Mouse (Mus musculus): Measurements from ENCODE around the gene Dlg2. TPM values are rescaled to one million over a fixed set of nuclear protein-coding genes. Genes with fewer than 3 reads are reported as not detected.

The Dlg2 gene
- total and polyA plus RNA-seq, 2 experiments from 2014 or later: 26.3 to 169 TPM

- Histone ChIP-seq H3K4me3 (ENCODE audit: low read depth, low read length) (no peak overlapping the region), H3K27me3 (ENCODE audit: insufficient read depth, low read length) (no peaks in the 10 kb centered on the region), H3K4me2 (ENCODE audit: low read depth) (no peak overlapping the region), H3K27ac (ENCODE audit: low read depth, low read length) (no peak overlapping the region), H3K9ac (no peak overlapping the region), H3K9me3 (ENCODE audit: low read length) (no peaks in the 10 kb centered on the region), H3K4me1 (ENCODE audit: insufficient read depth) (no peaks in the 10 kb centered on the region), H3K36me3 (ENCODE audit: insufficient read depth) (no peaks in the 10 kb centered on the region)
- 14% methylated on average over 2 of the region's 2 CpGs for WGBS
- DNase-seq (peak; percentile 25), ATAC-seq (peak; percentile 47)
- no peak for TF ChIP-seq CTCF (IDR thresholded peaks at IDR 0.05; ENCODE audit: low read depth)
Observed at GRCm38 (mm10) chr7:91659498-91659897, 1183.0 kb downstream of the Dlg2 start.

GRCm38 (mm10) chr7:91672236-91673017 lies 1196.0 kb downstream of the Dlg2 start:
- no peak overlapping the region for H3K27ac ChIP-seq (ENCODE audit: low read depth, low read length)
- ATAC-seq (peak; percentile 66), DNase-seq (peak; percentile 21)
- no peaks in the 10 kb centered on the region for H3K36me3 ChIP-seq (ENCODE audit: insufficient read depth)
- H3K4me1 ChIP-seq (ENCODE audit: insufficient read depth): no peaks in the 10 kb centered on the region
- peak overlapping the region; percentile 10; the same call in 1 of the 2 replicates for H3K4me2 ChIP-seq (ENCODE audit: low read depth)
- H3K4me3 ChIP-seq (ENCODE audit: low read depth, low read length): no peak overlapping the region
- no peak overlapping the region for H3K9ac ChIP-seq
- no peaks in the 10 kb centered on the region for H3K27me3 ChIP-seq (ENCODE audit: insufficient read depth, low read length)
- WGBS: 71% methylated on average over 13 of the region's 13 CpGs
- TF ChIP-seq CTCF (IDR thresholded peaks at IDR 0.05; ENCODE audit: low read depth): no peak
- H3K9me3 ChIP-seq (ENCODE audit: low read length): no peaks in the 10 kb centered on the region

- H3K9ac ChIP-seq: no peak overlapping the region
- TF ChIP-seq CTCF (IDR thresholded peaks at IDR 0.05; ENCODE audit: low read depth): no peak
- no peak overlapping the region for H3K4me3 ChIP-seq (ENCODE audit: low read depth, low read length)
- no peaks in the 10 kb centered on the region for H3K36me3 ChIP-seq (ENCODE audit: insufficient read depth)
- H3K9me3 ChIP-seq (ENCODE audit: low read length): no peaks in the 10 kb centered on the region
- no peak for ATAC-seq
- no peaks in the 10 kb centered on the region for H3K27me3 ChIP-seq (ENCODE audit: insufficient read depth, low read length)
- H3K27ac ChIP-seq (ENCODE audit: low read depth, low read length): no peak overlapping the region
- H3K4me1 ChIP-seq (ENCODE audit: insufficient read depth): no peaks in the 10 kb centered on the region
- no peak overlapping the region for H3K4me2 ChIP-seq (ENCODE audit: low read depth)
- no peak for DNase-seq
Observed at GRCm38 (mm10) chr7:91674401-91674800, 1197.9 kb downstream of the Dlg2 start.

GRCm38 (mm10) chr7:91677934-91678333 lies 1201.5 kb downstream of the Dlg2 start:
- Histone ChIP-seq H3K9me3 (ENCODE audit: low read length) (no peaks in the 10 kb centered on the region), H3K27me3 (ENCODE audit: insufficient read depth, low read length) (no peaks in the 10 kb centered on the region), H3K36me3 (ENCODE audit: insufficient read depth) (no peaks in the 10 kb centered on the region), H3K27ac (ENCODE audit: low read depth, low read length) (no peak overlapping the region), H3K4me1 (ENCODE audit: insufficient read depth) (no peaks in the 10 kb centered on the region), H3K9ac (no peak overlapping the region), H3K4me3 (ENCODE audit: low read depth, low read length) (no peak overlapping the region), H3K4me2 (ENCODE audit: low read depth) (no peak overlapping the region)
- ATAC-seq (no peak), DNase-seq (no peak)
- TF ChIP-seq CTCF (IDR thresholded peaks at IDR 0.05; ENCODE audit: low read depth): no peak
- WGBS: 71% methylated on average over 2 of the region's 2 CpGs

- Histone ChIP-seq H3K4me1 (ENCODE audit: insufficient read depth) (no peaks in the 10 kb centered on the region), H3K4me2 (ENCODE audit: low read depth) (no peak overlapping the region), H3K27ac (ENCODE audit: low read depth, low read length) (no peak overlapping the region), H3K36me3 (ENCODE audit: insufficient read depth) (no peaks in the 10 kb centered on the region), H3K9me3 (ENCODE audit: low read length) (no peaks in the 10 kb centered on the region), H3K27me3 (ENCODE audit: insufficient read depth, low read length) (no peaks in the 10 kb centered on the region), H3K4me3 (ENCODE audit: low read depth, low read length) (no peak overlapping the region), H3K9ac (no peak overlapping the region)
- DNase-seq (no peak), ATAC-seq (no peak)
- no peak for TF ChIP-seq CTCF (IDR thresholded peaks at IDR 0.05; ENCODE audit: low read depth)
Observed at GRCm38 (mm10) chr7:91687930-91688329, 1211.5 kb downstream of the Dlg2 start.

- no peaks in the 10 kb centered on the region for H3K9me3 ChIP-seq (ENCODE audit: low read length)
- ATAC-seq (no peak), DNase-seq (no peak)
- no peak overlapping the region for H3K4me3 ChIP-seq (ENCODE audit: low read depth, low read length)
- TF ChIP-seq CTCF (IDR thresholded peaks at IDR 0.05; ENCODE audit: low read depth): no peak
- no peaks in the 10 kb centered on the region for H3K36me3 ChIP-seq (ENCODE audit: insufficient read depth)
- WGBS: 85% methylated on average over 2 of the region's 2 CpGs
- no peaks in the 10 kb centered on the region for H3K4me1 ChIP-seq (ENCODE audit: insufficient read depth)
- H3K27me3 ChIP-seq (ENCODE audit: insufficient read depth, low read length): no peaks in the 10 kb centered on the region
- H3K27ac ChIP-seq (ENCODE audit: low read depth, low read length): no peak overlapping the region
- no peak overlapping the region for H3K9ac ChIP-seq
- H3K4me2 ChIP-seq (ENCODE audit: low read depth): no peak overlapping the region
Observed at GRCm38 (mm10) chr7:91689829-91690228, 1213.4 kb downstream of the Dlg2 start.

GRCm38 (mm10) chr7:91709853-91710252 lies 1233.4 kb downstream of the Dlg2 start:
- TF ChIP-seq CTCF (IDR thresholded peaks at IDR 0.05; ENCODE audit: low read depth): no peak
- no peaks in the 10 kb centered on the region for H3K27me3 ChIP-seq (ENCODE audit: insufficient read depth, low read length)
- H3K4me2 ChIP-seq (ENCODE audit: low read depth): no peak overlapping the region
- H3K4me3 ChIP-seq (ENCODE audit: low read depth, low read length): no peak overlapping the region
- no peak overlapping the region for H3K9ac ChIP-seq
- H3K27ac ChIP-seq (ENCODE audit: low read depth, low read length): no peak overlapping the region
- no peaks in the 10 kb centered on the region for H3K4me1 ChIP-seq (ENCODE audit: insufficient read depth)
- no peak for ATAC-seq
- 75% methylated on average over 5 of the region's 5 CpGs for WGBS
- H3K36me3 ChIP-seq (ENCODE audit: insufficient read depth): no peaks in the 10 kb centered on the region
- no peak for DNase-seq
- H3K9me3 ChIP-seq (ENCODE audit: low read length): no peaks in the 10 kb centered on the region
